Mouse (Mus musculus) embryonic facial prominence, embryonic 13.5 days (tissue): ENCODE data around the gene Eps8l2. TPM values are rescaled to one million over a fixed set of nuclear protein-coding genes. Genes with fewer than 3 reads are reported as not detected.

Experiments used
- ATAC-seq: fragments of 200-750 bp; cut with Nextera tagmentation; 2 replicates; pipeline ENCODE4 v1.8.0; 2017; ENCODE audit warnings: low read depth; ENCODE audit not compliant: insufficient number of reproducible peaks, insufficient read depth, low FRiP score, low TSS enrichment
- H3K27ac ChIP-seq: fragments of 300-500 bp; sonication (generic); 2 replicates; pipeline ENCODE4 v1.5.1; 2015; ENCODE audit warnings: moderate library complexity, mild to moderate bottlenecking, inconsistent platforms
- H3K27me3 ChIP-seq: fragments of 300-500 bp; sonication (generic); 2 replicates; pipeline ENCODE4 v1.6.1; 2015; ENCODE audit warnings: mild to moderate bottlenecking, inconsistent platforms
- H3K36me3 ChIP-seq: fragments of 300-500 bp; sonication (generic); 2 replicates; pipeline ENCODE4 v1.6.1; 2015; ENCODE audit warnings: mild to moderate bottlenecking, inconsistent platforms
- H3K4me1 ChIP-seq: fragments of 300-500 bp; sonication (generic); 2 replicates; pipeline ENCODE4 v1.6.1; 2015; ENCODE audit warnings: inconsistent platforms
- H3K4me2 ChIP-seq: fragments of 300-500 bp; sonication (generic); 2 replicates; pipeline ENCODE4 v1.6.1; 2015; ENCODE audit warnings: moderate library complexity, mild to moderate bottlenecking, inconsistent platforms
- H3K4me3 ChIP-seq: fragments of 300-500 bp; sonication (generic); 2 replicates; pipeline ENCODE4 v1.5.1; 2015; ENCODE audit warnings: mild to moderate bottlenecking, inconsistent platforms
- H3K9ac ChIP-seq: fragments of 300-500 bp; sonication (generic); 2 replicates; pipeline ENCODE4 v1.6.1; 2015; ENCODE audit warnings: mild to moderate bottlenecking, inconsistent platforms
- H3K9me3 ChIP-seq: fragments of 300-500 bp; sonication (generic); 2 replicates; pipeline ENCODE4 v1.6.1; 2016; ENCODE audit warnings: inconsistent platforms
- WGBS: fragments of 180-500 bp; shearing (Covaris S2); methylation state at CpG from one replicate; pipeline ENCODE4 v1.1.7; 2015; ENCODE audit warnings: mixed read lengths; 5-methylcytosine and 5-hydroxymethylcytosine counted together
- polyA plus RNA-seq: library from polyadenylated mRNA; unstranded; fragments of >200 nt; fragmentation: Nextera tagmentation; extraction: Ambion mirVana; gene quantifications from 2 replicates; pipeline ENCODE4 v1.2.1, GENCODE M21; 2015

Eps8l2 gene
- polyA plus RNA-seq, 1 experiment from 2014 or later: 13.1 TPM

- H3K9me3 ChIP-seq: no peaks in the 10 kb centered on the region
- H3K4me1 ChIP-seq: no peaks in the 10 kb centered on the region; the same call in 1 of the 2 replicates
- no peak for ATAC-seq
- H3K4me2 ChIP-seq: no peak overlapping the region
- no peaks in the 10 kb centered on the region for H3K27me3 ChIP-seq
- WGBS: 79% methylated on average over 6 of the region's 6 CpGs
- no peak overlapping the region for H3K4me3 ChIP-seq
- H3K27ac ChIP-seq: no peak overlapping the region
- H3K9ac ChIP-seq: no peak overlapping the region
- H3K36me3 ChIP-seq: no peaks in the 10 kb centered on the region
Observed at GRCm38 (mm10) chr7:141351061-141351460, 12.4 kb downstream of the Eps8l2 start.

- Histone ChIP-seq H3K9ac (no peak overlapping the region), H3K4me1 (no peaks in the 10 kb centered on the region; the same call in 1 of the 2 replicates), H3K4me2 (no peak overlapping the region), H3K36me3 (no peaks in the 10 kb centered on the region), H3K9me3 (no peaks in the 10 kb centered on the region), H3K4me3 (no peak overlapping the region), H3K27me3 (peaks cover 10% of the 10 kb centered on the region; the same call in 1 of the 2 replicates), H3K27ac (no peak overlapping the region)
- 76% methylated on average over 8 of the region's 8 CpGs for WGBS
- ATAC-seq: no peak
Observed at GRCm38 (mm10) chr7:141355051-141355450, 16.4 kb downstream of the Eps8l2 start.

GRCm38 (mm10) chr7:141355626-141356326 is 17.1 kb downstream of the Eps8l2 start:
- H3K9me3 ChIP-seq: no peaks in the 10 kb centered on the region
- peaks cover 16% of the 10 kb centered on the region for H3K27me3 ChIP-seq
- H3K4me1 ChIP-seq: no peaks in the 10 kb centered on the region; the same call in 1 of the 2 replicates
- H3K36me3 ChIP-seq: no peaks in the 10 kb centered on the region
- no peak overlapping the region for H3K4me3 ChIP-seq
- no peak overlapping the region for H3K4me2 ChIP-seq
- no peak overlapping the region for H3K9ac ChIP-seq
- H3K27ac ChIP-seq: no peak overlapping the region
- WGBS: 50% methylated on average over 12 of the region's 12 CpGs
- no peak for ATAC-seq

- no peak for ATAC-seq
- Histone ChIP-seq H3K27ac (no peak overlapping the region), H3K27me3 (peaks cover 28% of the 10 kb centered on the region), H3K4me2 (no peak overlapping the region), H3K4me3 (no peak overlapping the region), H3K9me3 (no peaks in the 10 kb centered on the region), H3K4me1 (no peaks in the 10 kb centered on the region; the same call in 1 of the 2 replicates), H3K36me3 (no peaks in the 10 kb centered on the region), H3K9ac (no peak overlapping the region)
- WGBS: 71% methylated on average over 14 of the region's 14 CpGs
Observed at GRCm38 (mm10) chr7:141356971-141357370, 18.3 kb downstream of the Eps8l2 start.

GRCm38 (mm10) chr7:141361510-141361909 is 22.8 kb downstream of the Eps8l2 start:
- H3K27ac ChIP-seq: no peak overlapping the region
- WGBS: 14% methylated on average over 24 of the region's 24 CpGs
- no peaks in the 10 kb centered on the region for H3K9me3 ChIP-seq
- H3K4me1 ChIP-seq: no peaks in the 10 kb centered on the region
- peaks cover 37% of the 10 kb centered on the region for H3K27me3 ChIP-seq
- no peak overlapping the region; the same call in 1 of the 2 replicates for H3K4me2 ChIP-seq
- no peak overlapping the region for H3K9ac ChIP-seq
- ATAC-seq: no peak
- no peak overlapping the region for H3K4me3 ChIP-seq
- H3K36me3 ChIP-seq: no peaks in the 10 kb centered on the region

GRCm38 (mm10) chr7:141363106-141363751 is 24.5 kb downstream of the Eps8l2 start:
- Histone ChIP-seq H3K4me3 (no peak overlapping the region), H3K4me2 (no peak overlapping the region), H3K27ac (no peak overlapping the region), H3K36me3 (no peaks in the 10 kb centered on the region), H3K9me3 (no peaks in the 10 kb centered on the region), H3K4me1 (no peaks in the 10 kb centered on the region), H3K27me3 (peaks cover 33% of the 10 kb centered on the region), H3K9ac (no peak overlapping the region)
- 55% methylated on average over 4 of the region's 4 CpGs for WGBS
- ATAC-seq: no peak

GRCm38 (mm10) chr7:141363752-141364125 is 25.1 kb downstream of the Eps8l2 start:
- 48% methylated on average over 2 of the region's 2 CpGs for WGBS
- Histone ChIP-seq H3K9me3 (no peaks in the 10 kb centered on the region), H3K4me3 (no peak overlapping the region), H3K36me3 (no peaks in the 10 kb centered on the region), H3K4me1 (no peaks in the 10 kb centered on the region), H3K4me2 (no peak overlapping the region), H3K27me3 (peaks cover 33% of the 10 kb centered on the region), H3K27ac (no peak overlapping the region), H3K9ac (no peak overlapping the region)
- ATAC-seq: no peak

- Histone ChIP-seq H3K36me3 (no peaks in the 10 kb centered on the region), H3K4me3 (no peak overlapping the region), H3K27me3 (peaks cover 32% of the 10 kb centered on the region), H3K9ac (no peak overlapping the region), H3K4me1 (no peaks in the 10 kb centered on the region), H3K27ac (no peak overlapping the region), H3K4me2 (no peak overlapping the region), H3K9me3 (no peaks in the 10 kb centered on the region)
- 74% methylated on average over 5 of the region's 5 CpGs for WGBS
- ATAC-seq: no peak
Observed at GRCm38 (mm10) chr7:141364349-141365048, 25.8 kb downstream of the Eps8l2 start.

GRCm38 (mm10) chr7:141365049-141365445 is 26.4 kb downstream of the Eps8l2 start:
- Histone ChIP-seq H3K36me3 (no peaks in the 10 kb centered on the region), H3K4me2 (no peak overlapping the region), H3K4me1 (no peaks in the 10 kb centered on the region), H3K9ac (no peak overlapping the region), H3K4me3 (no peak overlapping the region), H3K9me3 (no peaks in the 10 kb centered on the region), H3K27ac (no peak overlapping the region), H3K27me3 (peaks cover 26% of the 10 kb centered on the region)
- WGBS: 51% methylated on average over 3 of the region's 3 CpGs
- ATAC-seq: no peak

- no peak for ATAC-seq
- no peak overlapping the region for H3K4me3 ChIP-seq
- 0 out of 2 replicates have a peak, but pooled peaks cover 2% of the 10 kb centered on the region for H3K4me1 ChIP-seq
- 86% methylated on average over 4 of the region's 4 CpGs for WGBS
- no peaks in the 10 kb centered on the region for H3K36me3 ChIP-seq
- no peaks in the 10 kb centered on the region for H3K9me3 ChIP-seq
- no peak overlapping the region for H3K4me2 ChIP-seq
- H3K9ac ChIP-seq: no peak overlapping the region
- peaks cover 4% of the 10 kb centered on the region for H3K27me3 ChIP-seq
- no peak overlapping the region for H3K27ac ChIP-seq
Observed at GRCm38 (mm10) chr7:141367358-141367757, 28.7 kb downstream of the Eps8l2 start.

GRCm38 (mm10) chr7:141369918-141370317 is 31.2 kb downstream of the Eps8l2 start:
- no peak for ATAC-seq
- WGBS: 61% methylated on average over 5 of the region's 5 CpGs
- H3K9me3 ChIP-seq: no peaks in the 10 kb centered on the region
- H3K27me3 ChIP-seq: no peaks in the 10 kb centered on the region
- H3K4me2 ChIP-seq: no peak overlapping the region
- H3K27ac ChIP-seq: no peak overlapping the region
- no peak overlapping the region for H3K4me3 ChIP-seq
- H3K4me1 ChIP-seq: 0 out of 2 replicates have a peak, but pooled peaks cover 2% of the 10 kb centered on the region
- no peaks in the 10 kb centered on the region for H3K36me3 ChIP-seq
- no peak overlapping the region for H3K9ac ChIP-seq
